Mouse (Mus musculus): ENCODE measurements around the gene Acot7. TPM values are rescaled to one million over a fixed set of nuclear protein-coding genes. Genes with fewer than 3 reads are reported as not detected.
A peak's percentile ranks its signal among the peaks of the same experiment; 100 is the strongest.

The Acot7 gene
- total and polyA plus RNA-seq, 2 experiments = 9.3 to 18.4 TPM

DNA sequence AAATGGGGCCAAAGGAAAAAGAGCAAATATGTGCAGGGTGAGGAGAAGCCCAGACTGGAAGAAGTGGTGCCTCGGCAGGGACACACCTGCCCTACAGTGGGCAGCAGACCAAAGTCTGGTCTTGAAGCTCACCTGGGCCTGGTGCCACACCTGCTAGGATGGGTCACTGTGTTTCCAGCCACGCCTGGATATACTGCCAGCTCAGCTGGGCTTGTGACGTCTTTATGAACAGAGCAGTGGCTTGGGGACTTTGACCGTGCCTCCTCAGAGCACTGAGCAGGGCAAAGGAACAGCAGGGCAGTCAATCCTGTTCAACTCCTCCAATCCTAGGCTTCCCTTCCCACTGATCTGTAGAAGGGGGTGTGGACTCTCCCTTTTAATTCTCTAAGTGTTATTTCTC, 17.2 kb upstream of the Acot7 start:
- no peaks in the 10 kb centered on the region for H3K79me2 ChIP-seq (ENCODE audit: control insufficient read depth, insufficient read depth, low read length)
- no peak for DNase-seq (ENCODE audit: extremely low read depth, low read depth, low spot score)
- H3K4me1 ChIP-seq (ENCODE audit: control insufficient read depth, insufficient read depth, low read length) = 0 out of 2 replicates have a peak, but pooled peaks cover 1% of the 10 kb centered on the region
- TF ChIP-seq CTCF (IDR thresholded peaks at IDR 0.05; ENCODE audit: low read depth, low read length) = no peak
- TF ChIP-seq POLR2A (IDR thresholded peaks at IDR 0.05; ENCODE audit: extremely low read depth, insufficient read depth, low read length) = no peak
- H3K27ac ChIP-seq (replicated peaks; ENCODE audit: insufficient read depth, low read depth, low read length) = no peak overlapping the region
- H3K9ac ChIP-seq (ENCODE audit: low read depth, low read length) = no peak overlapping the region
- peaks cover 13% of the 10 kb centered on the region for H3K27me3 ChIP-seq (ENCODE audit: control insufficient read depth, insufficient read depth, low read length)
- no peaks in the 10 kb centered on the region for H3K36me3 ChIP-seq (ENCODE audit: control insufficient read depth, insufficient read depth, low read length)
- 40% methylated on average over 4 of the region's 4 CpGs for WGBS
- H3K4me3 ChIP-seq (ENCODE audit: insufficient read depth, low read depth, low read length) = no peak overlapping the region

DNA sequence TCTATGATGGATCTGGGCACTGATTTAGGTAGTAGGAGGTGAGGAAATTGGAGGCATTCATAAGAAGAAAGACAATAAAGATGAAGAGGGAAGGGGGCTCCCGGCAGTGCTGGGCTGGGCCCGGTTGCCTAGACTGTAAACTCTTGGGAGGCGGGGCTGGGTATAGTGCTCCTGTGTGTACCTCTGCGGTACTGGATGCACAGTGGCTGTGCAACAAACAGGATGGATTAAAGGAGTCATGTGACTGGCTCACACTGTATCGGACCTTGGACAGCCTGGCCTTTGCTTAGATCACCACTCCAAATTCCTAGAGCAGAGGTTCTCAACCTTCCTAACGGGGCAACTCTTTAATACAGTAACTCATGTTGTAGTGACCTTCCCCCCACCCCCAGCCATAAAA, 16.3 kb upstream of the Acot7 start:
- 0 out of 2 replicates have a peak, but pooled peaks cover 1% of the 10 kb centered on the region for H3K4me1 ChIP-seq (ENCODE audit: control insufficient read depth, insufficient read depth, low read length)
- H3K27me3 ChIP-seq (ENCODE audit: control insufficient read depth, insufficient read depth, low read length) = peaks cover 13% of the 10 kb centered on the region
- H3K79me2 ChIP-seq (ENCODE audit: control insufficient read depth, insufficient read depth, low read length) = no peaks in the 10 kb centered on the region
- peak; percentile 23 for DNase-seq (ENCODE audit: extremely low read depth, low read depth, low spot score)
- H3K9ac ChIP-seq (ENCODE audit: low read depth, low read length) = no peak overlapping the region
- no peak overlapping the region for H3K27ac ChIP-seq (replicated peaks; ENCODE audit: insufficient read depth, low read depth, low read length)
- H3K36me3 ChIP-seq (ENCODE audit: control insufficient read depth, insufficient read depth, low read length) = no peaks in the 10 kb centered on the region
- 43% methylated on average over 6 of the region's 6 CpGs for WGBS
- TF ChIP-seq CTCF (IDR thresholded peaks at IDR 0.05; ENCODE audit: low read depth, low read length) (no peak), POLR2A (IDR thresholded peaks at IDR 0.05; ENCODE audit: extremely low read depth, insufficient read depth, low read length) (no peak)
- H3K4me3 ChIP-seq (ENCODE audit: insufficient read depth, low read depth, low read length) = no peak overlapping the region

DNA sequence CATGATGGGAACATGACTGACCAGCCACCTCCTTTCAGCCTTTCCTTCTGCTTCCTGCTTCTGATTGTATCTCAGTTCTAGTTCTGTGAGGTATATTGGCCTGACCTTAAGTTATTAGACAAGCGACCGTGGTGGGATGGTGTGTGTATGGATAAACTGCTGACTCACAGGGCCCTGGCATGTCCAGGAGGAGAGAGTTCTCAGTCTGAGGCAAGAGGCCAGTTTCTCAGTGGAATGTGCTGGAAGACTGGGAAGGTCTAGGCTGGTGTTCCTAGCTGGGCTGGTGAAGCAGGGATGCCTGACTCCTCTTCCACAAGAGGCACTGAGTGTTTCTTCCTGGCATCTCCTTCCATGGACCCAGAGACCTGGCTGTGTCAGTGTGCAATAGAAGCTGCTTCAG, 15.2 kb upstream of the Acot7 start:
- Histone ChIP-seq H3K27me3 (ENCODE audit: control insufficient read depth, insufficient read depth, low read length) (peaks cover 13% of the 10 kb centered on the region), H3K4me3 (ENCODE audit: insufficient read depth, low read depth, low read length) (no peak overlapping the region), H3K79me2 (ENCODE audit: control insufficient read depth, insufficient read depth, low read length) (no peaks in the 10 kb centered on the region), H3K27ac (replicated peaks; ENCODE audit: insufficient read depth, low read depth, low read length) (no peak overlapping the region), H3K4me1 (ENCODE audit: control insufficient read depth, insufficient read depth, low read length) (0 out of 2 replicates have a peak, but pooled peaks cover 1% of the 10 kb centered on the region), H3K9ac (ENCODE audit: low read depth, low read length) (no peak overlapping the region), H3K36me3 (ENCODE audit: control insufficient read depth, insufficient read depth, low read length) (no peaks in the 10 kb centered on the region)
- TF ChIP-seq POLR2A (IDR thresholded peaks at IDR 0.05; ENCODE audit: extremely low read depth, insufficient read depth, low read length) (no peak), CTCF (IDR thresholded peaks at IDR 0.05; ENCODE audit: low read depth, low read length) (no peak)
- no peak for DNase-seq (ENCODE audit: extremely low read depth, low read depth, low spot score)
- 83% methylated on average over 2 of the region's 2 CpGs for WGBS

DNA sequence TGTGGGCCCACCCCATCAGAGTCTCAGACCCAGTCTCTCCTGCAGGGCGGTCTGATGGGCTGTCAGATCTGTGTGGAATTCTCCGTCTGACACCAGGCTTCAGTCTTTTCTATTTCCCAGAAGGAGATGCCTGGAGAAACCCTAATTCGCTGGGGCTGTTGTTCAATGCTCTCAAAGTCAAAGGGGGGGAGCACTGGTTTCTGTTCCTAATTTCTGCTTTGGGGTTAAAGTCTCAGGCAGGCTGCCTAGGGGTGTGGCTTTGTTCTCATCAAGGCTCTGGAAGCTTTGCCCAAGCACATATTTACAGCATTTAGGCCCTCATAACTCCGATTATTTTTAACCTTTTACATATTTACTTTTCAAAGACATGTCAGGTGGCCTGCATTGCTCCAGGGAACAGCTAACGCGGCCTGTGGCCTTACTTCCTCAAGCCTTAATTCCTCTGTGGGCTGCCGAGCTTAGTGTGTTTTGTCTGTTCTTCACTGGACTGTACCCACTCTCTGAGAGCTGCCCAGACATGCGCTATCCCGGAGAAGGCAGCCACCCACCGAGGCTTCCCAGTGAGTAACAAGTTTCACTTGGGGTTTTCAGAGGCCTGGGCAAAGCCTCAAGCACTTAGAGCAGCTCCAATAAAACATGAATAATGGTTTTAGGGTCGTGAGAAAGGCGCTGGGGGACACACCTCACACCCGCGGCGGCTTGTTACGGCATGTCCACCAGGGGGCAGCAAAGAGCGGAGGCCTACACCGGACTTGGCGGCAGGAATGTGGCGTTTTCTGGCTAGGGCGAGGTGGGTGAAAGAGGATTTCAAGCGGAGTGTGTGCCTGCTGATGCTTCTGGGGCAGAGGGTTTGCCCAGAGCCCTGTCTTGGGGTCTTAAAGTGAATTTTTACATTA, 12.7 kb upstream of the Acot7 start:
- no peaks in the 10 kb centered on the region for H3K36me3 ChIP-seq (ENCODE audit: control insufficient read depth, insufficient read depth, low read length)
- no peak overlapping the region for H3K9ac ChIP-seq (ENCODE audit: low read depth, low read length)
- no peaks in the 10 kb centered on the region for H3K79me2 ChIP-seq (ENCODE audit: control insufficient read depth, insufficient read depth, low read length)
- DNase-seq (ENCODE audit: extremely low read depth, low read depth, low spot score) = no peak
- no peaks in the 10 kb centered on the region; the same call in 1 of the 2 replicates for H3K27me3 ChIP-seq (ENCODE audit: control insufficient read depth, insufficient read depth, low read length)
- no peaks in the 10 kb centered on the region for H3K4me1 ChIP-seq (ENCODE audit: control insufficient read depth, insufficient read depth, low read length)
- 30% methylated on average over 22 of the region's 22 CpGs for WGBS
- H3K27ac ChIP-seq (replicated peaks; ENCODE audit: insufficient read depth, low read depth, low read length) = no peak overlapping the region
- TF ChIP-seq POLR2A (IDR thresholded peaks at IDR 0.05; ENCODE audit: extremely low read depth, insufficient read depth, low read length) = no peak
- TF ChIP-seq CTCF (IDR thresholded peaks at IDR 0.05; ENCODE audit: low read depth, low read length) = peak; percentile 91
- H3K4me3 ChIP-seq (ENCODE audit: insufficient read depth, low read depth, low read length) = no peak overlapping the region

DNA sequence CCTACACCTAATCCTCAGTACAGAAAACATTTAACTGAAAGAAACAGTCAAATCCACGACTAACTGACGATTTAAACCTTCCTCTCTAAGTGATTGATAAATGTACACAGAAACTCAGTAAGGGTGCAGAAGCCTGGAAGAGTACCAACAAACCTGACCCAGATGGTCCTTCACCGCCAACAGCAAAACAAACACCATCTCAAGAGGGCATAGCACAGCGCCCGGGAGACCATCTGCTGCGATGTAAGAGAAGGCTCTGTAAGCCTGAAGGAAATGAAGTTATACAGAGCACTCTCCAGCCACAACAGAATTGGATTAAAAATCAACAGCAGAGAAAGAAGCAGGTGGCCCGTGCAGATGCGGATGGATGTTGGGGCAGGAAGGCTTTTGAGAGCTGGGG, 9.9 kb upstream of the Acot7 start:
- 45% methylated on average over 8 of the region's 8 CpGs for WGBS
- Histone ChIP-seq H3K4me1 (ENCODE audit: control insufficient read depth, insufficient read depth, low read length) (no peaks in the 10 kb centered on the region), H3K79me2 (ENCODE audit: control insufficient read depth, insufficient read depth, low read length) (no peaks in the 10 kb centered on the region), H3K36me3 (ENCODE audit: control insufficient read depth, insufficient read depth, low read length) (no peaks in the 10 kb centered on the region), H3K27ac (replicated peaks; ENCODE audit: insufficient read depth, low read depth, low read length) (no peak overlapping the region), H3K27me3 (ENCODE audit: control insufficient read depth, insufficient read depth, low read length) (no peaks in the 10 kb centered on the region), H3K9ac (ENCODE audit: low read depth, low read length) (no peak overlapping the region), H3K4me3 (ENCODE audit: insufficient read depth, low read depth, low read length) (no peak overlapping the region)
- no peak for TF ChIP-seq CTCF (IDR thresholded peaks at IDR 0.05; ENCODE audit: low read depth, low read length)
- TF ChIP-seq POLR2A (IDR thresholded peaks at IDR 0.05; ENCODE audit: extremely low read depth, insufficient read depth, low read length) = no peak
- DNase-seq (ENCODE audit: extremely low read depth, low read depth, low spot score) = no peak

DNA sequence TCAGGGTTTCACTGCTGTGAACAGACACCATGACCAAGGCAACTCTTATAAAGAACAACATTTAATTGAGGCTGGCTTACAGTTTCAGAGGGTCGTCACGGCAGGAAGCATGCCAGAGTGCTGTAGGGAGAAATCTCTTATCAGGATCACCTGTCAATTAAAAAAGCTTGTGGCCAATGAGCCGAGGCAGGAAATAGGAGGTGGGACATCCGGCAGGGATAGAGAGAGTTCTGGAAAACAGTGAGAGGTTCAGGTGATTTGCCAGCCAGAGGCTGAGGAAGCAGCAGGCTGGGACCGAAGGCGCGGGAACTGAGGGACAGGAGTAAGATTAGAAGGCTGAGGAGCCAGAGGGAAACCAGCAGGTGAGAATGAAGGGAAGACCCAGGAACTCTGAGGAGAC, 8.8 kb upstream of the Acot7 start:
- no peaks in the 10 kb centered on the region for H3K79me2 ChIP-seq (ENCODE audit: control insufficient read depth, insufficient read depth, low read length)
- no peaks in the 10 kb centered on the region for H3K36me3 ChIP-seq (ENCODE audit: control insufficient read depth, insufficient read depth, low read length)
- H3K4me3 ChIP-seq (ENCODE audit: insufficient read depth, low read depth, low read length) = no peak overlapping the region
- H3K9ac ChIP-seq (ENCODE audit: low read depth, low read length) = no peak overlapping the region
- WGBS = 83% methylated on average over 7 of the region's 7 CpGs
- H3K27me3 ChIP-seq (ENCODE audit: control insufficient read depth, insufficient read depth, low read length) = no peaks in the 10 kb centered on the region
- H3K4me1 ChIP-seq (ENCODE audit: control insufficient read depth, insufficient read depth, low read length) = no peaks in the 10 kb centered on the region
- no peak for DNase-seq (ENCODE audit: extremely low read depth, low read depth, low spot score)
- H3K27ac ChIP-seq (replicated peaks; ENCODE audit: insufficient read depth, low read depth, low read length) = no peak overlapping the region
- TF ChIP-seq CTCF (IDR thresholded peaks at IDR 0.05; ENCODE audit: low read depth, low read length) = no peak
- TF ChIP-seq POLR2A (IDR thresholded peaks at IDR 0.05; ENCODE audit: extremely low read depth, insufficient read depth, low read length) = no peak
